Mouse (Mus musculus): ENCODE results near the gene Efcab5. TPM values are rescaled to one million over a fixed set of nuclear protein-coding genes. Genes with fewer than 3 reads are reported as not detected.
A peak's percentile ranks its signal among the peaks of the same experiment; 100 is the strongest.

The Efcab5 gene
- total RNA-seq (2015) (0.54 and 1.3 TPM in 2 replicates), total RNA-seq (2017) (0.46 and 1.8 TPM in 2 replicates)

DNA sequence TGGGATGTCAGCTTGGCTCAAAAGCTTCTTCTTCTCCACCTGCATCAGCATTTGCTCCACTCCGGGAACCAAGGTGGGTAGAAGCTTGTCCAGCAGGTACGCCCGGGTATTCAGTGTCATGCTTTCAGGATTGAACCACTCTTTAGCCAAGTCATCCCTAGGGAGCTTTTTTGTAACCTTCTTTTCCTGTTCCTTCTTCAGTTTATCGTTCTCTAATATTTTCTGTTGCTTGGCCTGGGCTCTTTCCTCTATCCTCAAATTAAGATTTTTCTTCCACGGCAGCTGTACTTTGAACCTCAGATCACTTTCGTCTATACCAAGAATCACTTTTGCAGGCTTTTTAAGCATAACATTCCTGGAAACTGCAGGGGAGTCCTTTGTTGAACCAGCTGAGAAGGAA lies at the start of gene Efcab5:
Gene Efcab5 (minus strand): TSS at position 101 of the 400 bp plus-strand sequence.
- no peak for ATAC-seq (replicated peaks; ENCODE audit: poor library complexity)

DNA sequence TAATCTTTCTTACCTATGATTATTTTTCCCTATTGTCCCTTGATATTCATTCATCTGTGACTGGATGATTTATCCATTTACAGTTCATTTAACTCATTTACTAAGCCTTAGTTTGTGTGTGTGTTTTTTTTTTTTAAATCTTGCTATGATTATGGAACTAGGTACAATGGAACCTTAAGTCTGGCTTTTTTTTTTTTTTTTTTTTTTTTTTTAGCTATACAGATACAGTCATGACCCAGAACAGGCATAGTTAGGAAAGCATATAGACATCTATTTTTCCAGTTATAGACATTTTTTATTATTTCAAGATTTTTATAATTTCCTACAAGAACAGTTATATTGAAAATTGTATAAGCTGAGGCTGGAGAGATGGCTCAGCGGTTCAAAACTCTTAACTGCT lies 46.5 kb upstream of the Efcab5 start:
- ATAC-seq (replicated peaks; ENCODE audit: poor library complexity) = no peak

DNA sequence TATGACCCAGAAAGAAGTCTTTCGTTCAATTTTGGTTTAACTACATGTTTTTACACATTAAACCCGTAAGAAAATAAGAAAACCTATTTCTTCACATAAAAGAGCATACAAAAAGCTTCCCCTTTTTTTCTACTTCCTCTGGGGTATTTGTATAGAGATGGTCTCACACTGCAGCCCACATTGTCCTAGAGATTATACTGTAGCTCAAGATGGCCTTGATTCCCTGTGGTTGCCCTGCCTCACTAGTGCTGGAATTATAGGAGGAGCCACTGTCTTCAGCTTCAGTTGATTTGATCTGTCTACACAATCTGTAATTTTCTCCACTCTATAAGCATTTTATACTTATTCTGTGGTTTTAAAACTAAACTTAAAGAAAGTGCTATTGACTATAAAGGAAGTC lies 42.7 kb upstream of the Efcab5 start:
- ATAC-seq (replicated peaks; ENCODE audit: poor library complexity) = 0 out of 2 replicates have a peak, but pooled peaks have one; percentile 34

DNA sequence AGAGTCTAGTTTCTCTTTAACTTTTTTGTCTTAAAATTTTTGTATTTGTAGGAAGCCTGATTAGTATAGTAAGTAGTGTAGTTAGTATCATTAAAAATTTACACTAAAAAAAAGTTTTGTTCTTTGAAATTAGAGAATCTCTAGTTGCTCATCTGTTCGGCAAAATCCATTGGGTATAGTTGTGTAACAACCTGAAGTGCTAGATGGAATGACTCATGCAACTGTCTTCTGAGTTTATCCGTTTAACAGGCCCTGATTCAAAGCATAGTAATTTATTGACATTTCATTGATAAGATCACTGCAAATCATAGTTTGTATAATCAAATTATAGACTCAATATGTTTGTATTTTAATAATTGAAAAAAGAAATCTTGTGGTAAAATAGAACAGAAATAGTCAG lies 42.0 kb upstream of the Efcab5 start:
- ATAC-seq (replicated peaks; ENCODE audit: poor library complexity) = no peak

DNA sequence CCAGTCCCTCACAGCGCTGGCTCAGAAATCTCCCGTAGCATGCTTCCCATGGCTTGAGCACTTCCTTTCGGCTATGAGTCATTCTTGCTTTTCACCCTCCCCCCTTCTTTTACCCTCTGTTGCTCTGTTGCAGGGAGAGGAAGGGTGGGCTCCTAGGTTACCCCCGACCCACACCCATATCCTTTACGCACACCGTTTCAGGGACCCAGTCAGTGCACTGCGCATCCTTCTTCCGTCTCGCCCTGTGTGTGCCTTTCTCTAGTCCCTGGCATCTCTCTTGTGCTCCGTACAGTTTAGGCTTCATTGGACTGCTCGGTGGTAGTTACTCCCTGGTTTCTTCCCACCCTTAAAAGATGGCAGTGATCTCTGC lies 28.0 kb upstream of the Efcab5 start:
- peak; percentile 13 for ATAC-seq (replicated peaks; ENCODE audit: poor library complexity)

DNA sequence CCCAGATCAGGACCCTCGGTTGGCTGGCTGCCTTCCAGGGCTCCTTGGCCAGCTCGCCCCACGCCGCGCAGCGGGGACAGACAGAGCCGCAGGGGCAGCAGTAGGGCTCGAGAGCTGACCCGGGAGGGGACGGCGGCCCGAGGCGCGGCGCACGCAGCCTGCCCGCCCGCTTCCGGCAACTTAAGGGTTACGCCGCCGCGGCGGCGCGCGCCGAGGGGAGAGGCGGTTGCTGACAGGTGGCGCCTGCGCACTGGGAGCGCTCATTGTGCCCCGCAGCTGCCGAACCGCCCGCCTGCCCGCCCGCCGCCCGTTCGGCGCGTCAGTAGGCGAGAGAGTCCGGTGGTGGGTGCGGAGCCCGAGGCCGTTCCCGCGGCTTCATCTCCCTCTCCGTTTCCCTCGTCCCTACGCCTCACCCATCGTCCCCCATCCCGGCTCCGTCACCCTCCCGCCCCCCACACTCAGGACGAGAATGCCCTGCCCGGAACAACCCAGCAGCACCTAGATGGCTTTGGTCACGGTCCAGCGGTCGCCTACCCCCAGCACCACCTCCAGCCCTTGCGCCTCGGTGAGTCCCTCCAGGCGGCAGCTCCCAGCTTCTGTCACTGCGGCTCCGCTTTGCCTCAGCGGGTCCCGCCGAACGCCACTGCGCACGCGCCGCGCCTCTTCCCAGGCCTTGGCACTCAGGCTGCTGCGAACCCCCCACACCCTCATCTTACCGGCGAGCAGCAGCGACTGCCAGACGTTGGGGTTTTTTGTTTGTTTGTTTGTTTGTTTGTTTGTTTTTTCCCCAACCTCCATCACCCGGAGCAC lies 27.4 kb upstream of the Efcab5 start, which contains the start of gene Ssh2:
Gene Ssh2 (plus strand): TSS at position 337 of the 810 bp plus-strand sequence.
- ATAC-seq (replicated peaks; ENCODE audit: poor library complexity) = peak; percentile 71

DNA sequence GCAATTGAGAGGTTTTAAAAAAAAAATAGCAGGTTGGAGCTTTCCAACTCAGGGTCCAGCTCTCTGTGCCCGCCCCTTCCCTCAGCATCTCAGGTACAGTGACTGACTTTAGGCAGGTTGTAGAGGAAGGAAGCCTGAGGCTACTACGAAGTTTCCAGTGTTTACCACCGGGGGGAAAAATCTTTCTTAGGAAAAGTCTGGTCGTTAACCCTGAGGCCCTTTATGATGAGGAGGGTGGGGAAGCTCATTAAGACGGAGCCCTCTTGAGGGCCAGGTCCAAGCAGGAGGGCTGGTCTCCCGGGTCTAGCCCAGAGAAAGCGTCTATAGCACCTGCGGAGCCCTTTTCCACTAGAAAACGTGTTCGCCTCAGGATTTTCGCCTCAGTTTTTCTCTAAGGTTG lies 26.7 kb upstream of the Efcab5 start:
- ATAC-seq (replicated peaks; ENCODE audit: poor library complexity) = no peak

DNA sequence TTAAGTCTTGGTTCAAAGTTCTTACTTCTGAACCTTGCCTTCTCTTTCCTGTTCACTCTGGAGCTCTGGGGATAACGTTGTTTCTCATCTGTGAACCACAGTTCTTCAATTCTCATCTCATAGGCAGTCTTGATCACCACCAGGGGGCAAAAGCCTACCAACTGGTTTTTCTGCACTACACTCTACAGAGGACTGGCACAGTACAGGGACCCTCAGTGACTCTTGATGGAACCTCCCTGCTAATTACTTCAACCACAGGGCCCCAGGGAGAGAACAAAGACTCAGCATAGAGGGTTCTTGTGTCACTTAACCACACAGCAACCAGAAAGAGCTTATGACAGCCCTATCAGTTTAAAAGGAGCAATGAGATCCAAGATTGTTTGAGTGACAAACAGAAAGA lies 26.0 kb upstream of the Efcab5 start:
- ATAC-seq (replicated peaks; ENCODE audit: poor library complexity) = peak; percentile 84

DNA sequence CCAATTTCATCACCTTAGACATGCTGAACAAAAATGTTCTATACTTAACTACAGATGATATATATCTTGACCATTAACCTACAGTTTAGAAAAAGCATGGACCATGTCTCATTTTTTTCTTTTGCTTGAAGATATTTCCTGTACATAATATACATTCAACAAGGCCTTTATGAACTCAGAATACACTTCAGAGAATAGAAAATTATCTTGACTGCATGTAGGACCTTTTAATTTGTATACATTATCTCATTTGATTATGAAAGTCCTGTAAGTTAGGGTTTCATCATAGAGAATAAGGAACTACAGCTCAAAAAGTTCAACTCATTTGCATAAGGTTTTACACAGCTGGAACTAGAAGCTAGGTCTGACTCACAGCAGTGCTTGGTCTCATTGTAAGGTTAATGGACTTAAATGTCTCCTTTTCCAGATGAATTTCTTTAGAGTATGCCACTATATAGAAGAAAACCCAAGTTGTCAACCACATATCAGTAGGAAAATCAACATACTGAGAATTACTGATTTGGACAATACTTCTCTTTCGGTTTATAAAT lies 25.4 kb upstream of the Efcab5 start:
- ATAC-seq (replicated peaks; ENCODE audit: poor library complexity) = 0 out of 2 replicates have a peak, but pooled peaks have one; percentile 16

DNA sequence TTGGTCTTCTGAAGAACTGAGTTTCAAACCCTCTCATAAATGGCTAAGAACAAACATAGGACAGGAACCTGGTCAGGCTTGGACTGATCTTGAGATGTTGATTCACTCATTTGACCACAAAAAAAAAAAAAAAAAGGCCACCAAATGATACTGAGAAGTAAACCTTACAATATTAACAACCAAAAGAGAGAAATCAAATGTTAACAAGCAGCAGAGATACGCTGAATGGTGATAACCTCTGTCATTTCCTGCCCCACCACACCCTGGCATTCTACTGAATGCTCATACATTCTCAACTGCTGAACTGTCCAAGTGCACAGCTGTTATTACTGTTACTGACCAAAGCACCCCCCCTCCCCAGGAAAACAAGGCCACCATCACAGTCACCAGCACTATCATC lies 11.9 kb upstream of the Efcab5 start:
- no peak for ATAC-seq (replicated peaks; ENCODE audit: poor library complexity)

DNA sequence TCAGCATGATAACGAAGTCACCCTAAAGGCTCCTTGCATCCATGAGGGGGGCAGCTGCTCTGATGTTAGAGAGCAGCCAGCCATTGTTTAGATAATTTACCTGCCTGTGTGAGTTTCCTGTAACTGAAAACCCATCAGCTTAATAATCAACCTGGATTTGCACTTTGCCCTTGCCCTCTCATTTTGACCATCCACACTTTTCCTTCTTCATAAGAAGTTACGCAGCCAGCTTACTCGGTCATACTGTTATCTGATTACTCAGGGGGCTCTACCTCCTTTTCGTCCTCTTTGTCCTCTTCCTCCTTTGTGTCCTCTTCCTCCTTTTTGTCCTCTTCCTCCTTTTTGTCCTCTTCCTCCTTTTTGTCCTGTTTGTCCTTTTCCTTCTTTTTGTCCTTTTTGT lies 10.9 kb upstream of the Efcab5 start:
- ATAC-seq (replicated peaks; ENCODE audit: poor library complexity) = no peak

DNA sequence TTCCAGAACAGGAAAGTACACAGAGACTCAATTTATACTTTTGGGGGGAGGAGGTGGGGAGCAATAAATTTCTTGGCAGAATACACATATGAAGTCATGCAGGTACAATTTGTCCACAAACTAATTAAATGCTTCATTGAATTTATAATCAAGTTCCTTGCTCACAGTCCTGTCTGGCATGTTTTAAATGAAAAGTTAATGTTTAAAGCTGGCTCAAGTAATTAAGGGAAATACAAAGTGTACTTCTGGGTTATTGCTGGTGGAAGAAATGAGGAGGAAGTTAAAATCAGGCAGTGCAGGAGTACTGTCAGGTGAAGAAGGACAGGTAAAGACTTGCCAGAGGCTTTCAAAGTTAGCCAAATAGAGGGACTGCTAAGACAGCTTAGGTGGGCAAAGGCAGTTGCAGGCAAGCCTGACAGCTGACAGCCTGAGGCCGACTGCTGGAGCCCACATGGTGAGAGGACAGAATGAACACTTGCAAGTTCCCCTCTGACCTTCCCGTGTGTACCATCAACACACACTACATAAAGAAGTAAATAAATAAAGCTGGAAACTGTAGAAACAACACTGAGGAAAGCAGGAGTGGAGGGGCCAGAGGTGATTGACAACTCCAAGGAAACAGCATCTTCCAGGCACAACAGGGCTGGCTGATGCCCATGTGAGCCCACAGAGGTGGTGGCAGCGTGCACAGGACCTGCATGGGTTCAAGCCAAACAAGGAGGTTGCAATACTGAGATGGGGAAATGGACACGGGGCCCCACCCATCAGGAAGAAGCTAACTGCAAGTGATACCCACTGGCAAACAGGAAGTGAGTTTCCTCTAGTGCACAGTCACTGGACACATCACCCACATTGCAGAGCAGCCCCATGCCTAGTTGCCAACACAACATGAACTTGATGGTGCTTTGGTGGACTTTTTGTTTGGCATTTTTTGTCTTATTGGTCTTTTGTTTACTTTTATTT lies 7.7 kb upstream of the Efcab5 start:
- peak; percentile 93 for ATAC-seq (replicated peaks; ENCODE audit: poor library complexity)

DNA sequence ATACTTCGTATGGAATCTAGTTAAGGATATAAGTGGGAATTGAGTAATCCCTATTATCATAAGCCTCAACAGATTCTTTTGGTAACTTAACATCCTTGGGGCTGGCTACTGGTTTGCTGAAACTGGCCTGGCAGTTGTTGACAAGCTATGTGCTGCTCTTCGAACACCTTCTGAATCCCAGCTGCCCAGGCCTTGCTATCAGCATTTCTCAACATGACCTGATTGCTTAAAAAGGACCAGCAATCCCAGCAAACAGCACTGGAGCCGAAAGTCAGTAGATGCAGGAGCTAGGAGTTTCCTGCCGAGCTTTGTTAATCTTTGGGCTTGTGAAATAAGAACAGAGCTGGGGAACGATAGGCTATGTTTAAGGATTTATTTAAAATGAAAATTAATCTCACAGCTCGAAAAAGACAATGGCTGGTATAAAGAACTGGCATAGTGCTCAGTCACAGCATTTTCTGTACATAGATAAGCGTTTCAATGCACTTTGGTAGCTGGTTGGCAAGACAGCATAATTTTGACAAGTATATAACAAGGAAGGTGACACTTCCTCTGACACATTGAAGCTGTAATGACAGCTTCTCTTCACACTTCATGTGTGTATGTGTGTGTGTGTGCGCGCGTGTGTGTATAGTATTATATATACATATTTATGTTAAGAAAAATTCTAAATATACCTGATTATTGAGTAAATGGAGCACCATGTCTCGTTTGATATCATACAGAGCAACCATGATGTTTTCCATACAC lies 6.8 kb upstream of the Efcab5 start:
- no peak for ATAC-seq (replicated peaks; ENCODE audit: poor library complexity)

DNA sequence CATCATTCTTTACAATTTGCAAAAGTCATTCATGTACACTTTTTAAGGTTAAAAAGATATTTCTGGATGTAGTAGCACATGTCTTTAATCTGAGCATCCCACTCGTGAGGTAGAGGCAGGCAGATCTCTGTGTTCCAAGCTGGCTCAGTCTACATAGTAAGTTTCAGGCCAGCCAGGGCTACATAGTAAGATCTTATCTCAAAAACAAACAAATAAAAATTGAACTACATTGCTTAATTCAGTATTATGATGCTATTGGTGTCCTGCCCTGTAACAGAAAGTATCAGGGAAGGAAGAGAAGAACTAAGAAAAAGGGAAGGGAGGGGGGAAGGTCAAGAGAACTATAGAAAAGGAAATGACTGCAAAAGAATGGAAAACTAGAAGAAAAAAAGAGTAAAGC lies 6.0 kb upstream of the Efcab5 start:
- no peak for ATAC-seq (replicated peaks; ENCODE audit: poor library complexity)

DNA sequence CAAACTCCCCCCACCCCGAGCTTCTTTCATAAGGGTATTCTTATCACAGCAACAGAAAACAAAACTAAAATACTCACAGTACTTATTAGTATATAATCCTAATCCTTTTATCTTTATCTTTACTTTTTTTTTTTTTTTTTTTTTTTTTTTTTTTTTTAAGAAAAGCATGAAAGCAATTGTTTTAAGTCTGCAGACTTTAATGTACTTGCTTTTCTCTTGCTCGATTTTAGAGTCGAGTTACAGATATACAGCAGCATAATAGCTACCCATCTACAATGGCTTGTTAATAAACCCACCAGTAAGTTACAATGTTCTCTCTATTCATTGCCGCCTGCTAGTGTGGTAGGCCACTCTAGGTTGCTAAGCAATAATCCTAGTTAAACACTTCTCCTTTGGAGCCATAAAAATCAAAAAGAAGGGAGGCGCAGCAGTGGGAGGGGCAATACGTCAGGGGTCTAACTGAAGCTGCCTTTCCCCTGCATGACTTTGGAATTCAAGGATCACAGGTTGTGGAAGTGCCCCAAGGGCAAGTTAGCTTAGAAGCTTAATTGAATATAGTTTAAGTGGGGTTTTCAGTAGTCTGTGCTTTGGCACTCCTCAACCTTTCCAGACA lies 5.3 kb upstream of the Efcab5 start:
- ATAC-seq (replicated peaks; ENCODE audit: poor library complexity) = no peak

DNA sequence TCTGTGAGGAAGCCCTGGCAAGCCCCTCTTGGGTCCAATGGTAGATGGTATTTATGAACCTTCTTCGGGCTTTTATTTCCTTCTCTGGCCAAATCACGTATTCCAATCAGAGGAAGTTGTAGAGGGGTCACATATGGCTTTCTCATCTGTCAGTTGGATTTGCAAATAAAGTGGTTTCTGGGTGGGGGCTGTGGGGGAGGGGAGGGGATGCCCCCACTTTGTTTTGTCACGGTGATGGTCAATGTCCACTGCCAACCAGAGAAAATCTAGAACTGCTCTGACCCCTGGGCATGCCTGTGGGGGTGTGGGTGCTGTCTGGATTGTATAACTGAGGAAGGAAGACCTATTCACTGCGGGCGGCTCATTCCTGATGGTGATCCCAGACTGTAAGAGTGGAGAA lies 4.6 kb upstream of the Efcab5 start:
- no peak for ATAC-seq (replicated peaks; ENCODE audit: poor library complexity)

DNA sequence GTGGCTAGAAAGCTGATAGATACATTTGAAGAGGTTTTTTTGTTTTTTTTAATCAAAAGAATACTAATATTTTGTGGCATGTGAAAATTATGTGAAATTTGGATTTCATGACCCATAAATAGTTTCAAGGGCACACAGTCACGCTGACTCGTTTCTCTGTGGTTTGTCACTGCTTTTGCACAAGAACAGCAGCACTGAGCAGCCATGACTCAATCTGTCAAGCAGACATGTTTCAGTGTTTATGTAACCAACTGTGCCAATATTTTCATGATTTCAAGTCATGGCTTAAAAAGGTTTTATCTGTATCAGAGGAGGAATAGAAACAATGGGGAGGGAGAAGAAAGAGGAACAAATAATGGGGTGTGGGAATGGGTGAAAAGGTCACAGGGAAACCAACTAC lies 3.8 kb downstream of the Efcab5 start:
- peak; percentile 60 for ATAC-seq (replicated peaks; ENCODE audit: poor library complexity)

DNA sequence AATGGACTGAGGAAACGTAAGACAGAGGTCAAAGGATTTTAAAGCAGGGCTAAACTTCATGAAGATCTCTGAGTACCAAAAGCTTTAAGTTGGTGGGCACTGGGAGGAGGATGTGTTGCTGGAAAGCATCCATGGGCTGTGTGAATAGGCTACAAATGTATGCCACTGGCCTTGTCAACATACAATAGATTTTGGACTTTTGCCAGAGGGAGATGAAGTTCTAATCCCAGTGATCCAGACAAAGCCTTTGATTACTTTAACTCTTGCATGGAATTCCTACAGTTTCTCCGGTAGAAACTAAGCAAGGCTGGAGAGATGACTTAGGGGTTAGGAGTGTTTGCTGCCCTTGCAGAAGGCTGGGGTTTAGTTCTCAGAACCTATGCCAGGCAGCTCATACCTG lies 6.2 kb downstream of the Efcab5 start:
- ATAC-seq (replicated peaks; ENCODE audit: poor library complexity) = no peak

DNA sequence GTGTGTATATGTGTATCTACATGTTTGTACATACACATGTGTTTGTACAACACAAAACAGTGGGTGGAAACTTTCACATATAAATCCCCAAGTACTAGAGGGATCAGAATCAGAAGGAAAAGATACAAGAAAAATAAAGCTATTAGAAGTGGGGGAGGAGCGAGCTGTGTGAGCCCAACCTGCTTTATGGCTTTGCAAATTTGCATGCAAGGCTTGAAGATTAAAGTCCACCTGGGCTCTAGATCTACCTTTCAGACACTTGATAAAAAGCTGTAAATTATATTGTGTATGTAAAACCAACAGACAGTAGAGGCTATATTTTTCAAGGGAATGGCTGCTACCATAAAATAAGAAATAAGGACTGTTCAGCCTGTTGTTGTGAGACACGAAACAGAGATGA lies 6.7 kb downstream of the Efcab5 start:
- ATAC-seq (replicated peaks; ENCODE audit: poor library complexity) = no peak

DNA sequence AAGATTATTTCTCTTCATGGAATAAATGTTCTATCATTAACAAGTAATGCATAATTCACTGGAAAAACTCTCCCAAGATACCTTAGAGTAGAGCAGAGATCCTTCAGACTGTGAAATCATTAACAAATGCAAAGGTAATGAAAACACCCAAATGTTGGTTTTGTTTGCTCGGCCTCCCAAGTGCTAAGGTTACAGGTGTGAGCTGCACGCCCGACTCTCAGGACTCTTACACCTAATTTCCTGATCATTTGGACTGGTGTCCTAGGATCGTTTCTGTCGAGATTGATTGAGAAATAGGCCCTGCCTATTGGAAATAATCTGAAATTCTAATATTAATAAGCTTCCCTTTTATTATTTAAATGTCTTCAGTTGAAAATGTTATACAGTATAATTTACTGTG lies 7.2 kb downstream of the Efcab5 start:
- no peak for ATAC-seq (replicated peaks; ENCODE audit: poor library complexity)

Data from megakaryocyte progenitor cell, adult 5-6 weeks (primary cell).